Mouse (Mus musculus) cerebellum, adult 2 months (tissue): ENCODE results near the gene Nhlrc3.

ENCODE experiments used
- CTCF ChIP-seq: fragments of 200-500 bp; IDR thresholded peaks from 2 replicates; pipeline ENCODE4 v1.5.1; 2011; ENCODE audit warnings: low read depth, mild to moderate bottlenecking, control low read depth, low read length, moderate library complexity, borderline replicate concordance; ENCODE audit not compliant: insufficient read depth
- POLR2A ChIP-seq: fragments of 200-500 bp; IDR thresholded peaks from 2 replicates; pipeline ENCODE4 v1.6.1; 2011; ENCODE audit warnings: low read length, control low read depth, borderline replicate concordance; ENCODE audit not compliant: insufficient read depth

GRCm38 (mm10) chr3:53417701-53418100, 45.4 kb downstream of the Nhlrc3 start:
- no peak for TF ChIP-seq CTCF
- TF ChIP-seq POLR2A = no peak
